Mouse (Mus musculus): ENCODE measurements around the gene Rdm1.

- no peak for TF ChIP-seq GATA1 (IDR thresholded peaks at IDR 0.05; ENCODE audit: borderline replicate concordance, low read length)
- no peak for TF ChIP-seq FLI1 (IDR thresholded peaks at IDR 0.05; ENCODE audit: low read length)
Measured at GRCm38 (mm10) chr11:101663229-101664027, 36.4 kb downstream of the Rdm1 start.
